Mouse (Mus musculus): Measurements from ENCODE around the gene Nphs1. TPM values are rescaled to one million over a fixed set of nuclear protein-coding genes. Genes with fewer than 3 reads are reported as not detected.

The Nphs1 gene
- total and polyA plus RNA-seq, 3 experiments: 1.0 to 2.4 TPM; not detected in 1

DNA sequence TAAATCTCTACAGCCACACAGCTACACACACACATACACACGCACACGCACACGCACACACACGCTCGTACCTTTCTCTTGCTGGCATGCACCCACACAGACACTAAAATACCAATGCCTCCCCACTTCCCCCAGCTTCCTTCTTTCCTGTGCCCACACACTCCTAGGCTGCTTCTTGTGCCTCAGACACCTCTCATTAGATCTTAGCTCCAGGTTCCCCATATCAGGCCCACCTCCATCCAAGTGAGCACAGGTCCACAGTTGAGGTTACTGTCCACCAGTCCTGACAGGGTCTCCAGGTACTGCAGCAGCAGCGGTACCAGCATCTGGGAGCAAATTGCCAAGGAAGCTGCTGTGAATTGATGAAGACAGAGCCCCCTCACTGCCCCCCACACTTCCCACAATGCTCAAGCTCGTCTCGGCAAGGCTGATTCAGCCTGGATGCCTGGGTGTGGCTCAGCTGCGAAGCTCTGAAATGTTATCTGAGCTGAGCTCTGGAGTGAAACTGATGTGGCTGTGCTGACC lies 73.2 kb downstream of the Nphs1 start:
- Histone ChIP-seq H3K4me2 (ENCODE audit: insufficient read depth, low read depth, poor library complexity, severe bottlenecking) (no peak overlapping the region), H3K4me3 (replicated peaks in 1 of 3; ENCODE audit: low read depth in 2 of 3, low read length in 2 of 3, poor library complexity in 1 of 3) (no peak overlapping the region), H3K27me3 (replicated peaks) (no peaks in the 10 kb centered on the region), H3K79me2 (replicated peaks; ENCODE audit: control insufficient read depth, extremely low read depth, insufficient read depth, poor library complexity, severe bottlenecking) (no peaks in the 10 kb centered on the region), H3K36me3 (replicated peaks in 1 of 2; ENCODE audit: control insufficient read depth in 1 of 2, insufficient read depth in 1 of 2, low read length in 1 of 2) (peaks cover 29 to 68% of the 10 kb centered on the region in 2 experiments), H3K4me1 (ENCODE audit: control insufficient read depth in 1 of 2, insufficient read depth in 2 of 2) (peaks cover 4 to 14% of the 10 kb centered on the region in 2 experiments), H3K9me3 (replicated peaks; ENCODE audit: low read length) (no peaks in the 10 kb centered on the region), H3K27ac (ENCODE audit: insufficient read depth, low read depth) (no peak overlapping the region), H3K9ac (ENCODE audit: insufficient read depth, low read depth) (no peak overlapping the region)
- TF ChIP-seq MYC (IDR thresholded peaks at IDR 0.05; ENCODE audit: low read depth, low read length) (no peak), GABPA (IDR thresholded peaks at IDR 0.05; ENCODE audit: insufficient replicate concordance, low read depth, low read length) (no peak), BHLHE40 (IDR thresholded peaks at IDR 0.05; ENCODE audit: low read depth, low read length) (no peak), RCOR1 (conservative IDR thresholded peaks at IDR 0.05; ENCODE audit: low read depth, low read length) (no peak), MXI1 (IDR thresholded peaks at IDR 0.05; ENCODE audit: low read depth, low read length) (no peak), ZMIZ1 (IDR thresholded peaks at IDR 0.05; ENCODE audit: low read depth, low read length) (no peak), ZNF384 (IDR thresholded peaks at IDR 0.05; ENCODE audit: low read depth, low read length) (no peak), RAD21 (IDR thresholded peaks at IDR 0.05; ENCODE audit: low read depth, low read length) (no peak)
- DNase-seq (ENCODE audit: extremely low read depth): no peak
- in situ Hi-C loops (cut with MboI; ENCODE audit: low pct_ligation_motif_present, low pct_unique_long_range_greater_than_20kb, low sequenced_read_pairs) (no loop called here), dilution Hi-C loops (cut with MboI; ENCODE audit: extremely low pct_ligation_motif_present, extremely low pct_unique_long_range_greater_than_20kb, low sequenced_read_pairs) (no loop called here)

DNA sequence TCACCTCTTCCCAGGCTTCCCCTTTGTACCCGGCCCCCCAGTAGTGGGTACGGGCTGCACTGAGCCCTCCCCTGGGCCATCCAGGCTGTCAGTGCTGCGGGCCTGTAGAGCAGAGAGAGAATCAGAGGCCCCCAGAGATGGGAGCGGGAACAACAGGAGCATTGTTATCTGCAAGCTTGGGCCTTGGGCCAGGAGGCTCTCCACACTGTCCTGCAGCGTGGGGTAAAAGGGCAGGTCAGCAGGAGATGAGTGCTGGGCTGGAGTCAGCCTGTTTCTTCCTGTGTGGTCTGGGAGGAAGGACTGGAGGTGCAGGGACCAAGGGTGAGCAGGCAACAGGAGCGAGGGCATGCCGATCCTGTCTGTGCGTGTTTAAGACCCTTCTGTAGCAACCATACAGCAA lies 74.8 kb downstream of the Nphs1 start:
- no peak for TF ChIP-seq JUND (conservative IDR thresholded peaks at IDR 0.05; ENCODE audit: low read depth, low read length)
- TF ChIP-seq CHD1 (IDR thresholded peaks at IDR 0.05; ENCODE audit: low read depth, low read length): no peak
- TF ChIP-seq ZNF384 (IDR thresholded peaks at IDR 0.05; ENCODE audit: low read depth, low read length): no peak
- TF ChIP-seq CHD2 (IDR thresholded peaks at IDR 0.05; ENCODE audit: low read length): no peak
- no peak for TF ChIP-seq ZC3H11A (IDR thresholded peaks at IDR 0.05; ENCODE audit: low read depth, low read length)
- no peak for TF ChIP-seq HCFC1 (IDR thresholded peaks at IDR 0.05; ENCODE audit: low read depth, low read length)
- no peak for TF ChIP-seq USF1 (IDR thresholded peaks at IDR 0.05; ENCODE audit: low read depth, low read length)
- no peak for TF ChIP-seq USF2 (conservative IDR thresholded peaks at IDR 0.05; ENCODE audit: low read depth, low read length)
- no peak for TF ChIP-seq ZKSCAN1 (IDR thresholded peaks at IDR 0.05; ENCODE audit: borderline replicate concordance, low read depth, low read length)
- TF ChIP-seq TCF12 (IDR thresholded peaks at IDR 0.05; ENCODE audit: low read depth, low read length): no peak
- TF ChIP-seq RCOR1 (conservative IDR thresholded peaks at IDR 0.05; ENCODE audit: low read depth, low read length): no peak
- no peak for TF ChIP-seq POLR2AphosphoS2 (IDR thresholded peaks at IDR 0.05; ENCODE audit: low read depth, low read length)
- TF ChIP-seq CTCF (conservative IDR thresholded peaks at IDR 0.05 in 1 of 2, IDR thresholded peaks at IDR 0.05 in 1 of 2; ENCODE audit: low read depth in 2 of 2, low read length in 2 of 2): no peak
- TF ChIP-seq NRF1 (IDR thresholded peaks at IDR 0.05; ENCODE audit: low read depth, low read length): no peak
- TF ChIP-seq SMC3 (IDR thresholded peaks at IDR 0.05; ENCODE audit: low read depth, low read length): no peak
- no peak for TF ChIP-seq BHLHE40 (IDR thresholded peaks at IDR 0.05; ENCODE audit: low read depth, low read length)
- in situ Hi-C loops (cut with MboI; ENCODE audit: low pct_ligation_motif_present, low pct_unique_long_range_greater_than_20kb, low sequenced_read_pairs): no loop called here
- Histone ChIP-seq H3K4me2 (ENCODE audit: insufficient read depth, low read depth, poor library complexity, severe bottlenecking) (no peak overlapping the region), H3K27ac (ENCODE audit: insufficient read depth, low read depth) (no peak overlapping the region), H3K9ac (ENCODE audit: insufficient read depth, low read depth) (no peak overlapping the region), H3K27me3 (replicated peaks) (no peaks in the 10 kb centered on the region), H3K4me3 (replicated peaks in 1 of 3; ENCODE audit: low read depth in 2 of 3, low read length in 2 of 3, poor library complexity in 1 of 3) (no peak overlapping the region), H3K79me2 (replicated peaks; ENCODE audit: control insufficient read depth, extremely low read depth, insufficient read depth, poor library complexity, severe bottlenecking) (no peaks in the 10 kb centered on the region), H3K4me1 (ENCODE audit: control insufficient read depth in 1 of 2, insufficient read depth in 2 of 2) (peaks cover 4 to 14% of the 10 kb centered on the region in 2 experiments), H3K36me3 (replicated peaks in 1 of 2; ENCODE audit: control insufficient read depth in 1 of 2, insufficient read depth in 1 of 2, low read length in 1 of 2) (peaks cover 25 to 57% of the 10 kb centered on the region in 2 experiments), H3K9me3 (replicated peaks; ENCODE audit: low read length) (no peaks in the 10 kb centered on the region)
- dilution Hi-C loops (cut with MboI; ENCODE audit: extremely low pct_ligation_motif_present, extremely low pct_unique_long_range_greater_than_20kb, low sequenced_read_pairs): no loop called here
- no peak for DNase-seq (ENCODE audit: extremely low read depth)

Data from CH12.LX (cell line).